Mouse (Mus musculus) intestine, postnatal 0 days (tissue): ENCODE results near the gene Ninl. TPM values are rescaled to one million over a fixed set of nuclear protein-coding genes. Genes with fewer than 3 reads are reported as not detected.

ENCODE experiments used
- ATAC-seq: fragments of 200-750 bp; cut with Nextera tagmentation; 2 replicates; pipeline ENCODE4 v1.8.0; 2017; ENCODE audit warnings: mild to moderate bottlenecking, moderate TSS enrichment, moderate library complexity
- H3K27ac ChIP-seq: fragments of 300-500 bp; sonication (generic); 2 replicates; pipeline ENCODE4 v1.5.1; 2014; ENCODE audit warnings: mild to moderate bottlenecking, low read depth, low read length, moderate library complexity
- H3K27me3 ChIP-seq: fragments of 300-500 bp; sonication (generic); replicated peaks from 2 replicates; pipeline ENCODE4 v1.6.1; 2014; ENCODE audit warnings: low read length, mixed read lengths; ENCODE audit not compliant: control insufficient read depth, insufficient read depth
- H3K36me3 ChIP-seq: fragments of 300-500 bp; sonication (generic); 2 replicates; pipeline ENCODE4 v1.6.1; 2014; ENCODE audit warnings: mild to moderate bottlenecking, moderate library complexity; ENCODE audit not compliant: control insufficient read depth, insufficient read depth
- H3K4me1 ChIP-seq: fragments of 300-500 bp; sonication (generic); replicated peaks from 2 replicates; pipeline ENCODE4 v1.6.1; 2014; ENCODE audit warnings: antibody characterized with exemption, low read length, mixed read lengths; ENCODE audit not compliant: control insufficient read depth, insufficient read depth
- H3K4me2 ChIP-seq: fragments of 300-500 bp; sonication (generic); replicated peaks from 2 replicates; pipeline ENCODE4 v1.6.1; 2014; ENCODE audit warnings: low read depth, mild to moderate bottlenecking, moderate library complexity
- H3K4me3 ChIP-seq: fragments of 300-500 bp; sonication (generic); 2 replicates; pipeline ENCODE4 v1.5.1; 2014; ENCODE audit warnings: low read depth, low read length
- H3K9ac ChIP-seq: fragments of 300-500 bp; sonication (generic); 2 replicates; pipeline ENCODE4 v1.6.1; 2014; ENCODE audit warnings: mild to moderate bottlenecking, low read depth, low read length
- H3K9me3 ChIP-seq: fragments of 300-500 bp; sonication (generic); 2 replicates; pipeline ENCODE4 v1.6.1; 2016; ENCODE audit warnings: mixed run types; ENCODE audit not compliant: control insufficient read depth
- CTCF ChIP-seq: sonication (generic); IDR thresholded peaks from 2 replicates; pipeline ENCODE4 v1.5.1; 2016; ENCODE audit warnings: low read depth, mild to moderate bottlenecking, control low read depth, antibody characterized with exemption, moderate library complexity
- WGBS: fragments of 180-500 bp; shearing (Covaris S2); extraction: QIAGEN DNeasy Blood & Tissue Kit; methylation state at CpG from one replicate; pipeline ENCODE4 v1.1.7; 2014; 5-methylcytosine and 5-hydroxymethylcytosine counted together
- polyA plus RNA-seq: library from polyadenylated mRNA; unstranded; fragments of >200 nt; fragmentation: Nextera tagmentation; extraction: Ambion mirVana; gene quantifications from 2 replicates; pipeline ENCODE4 v1.2.1, GENCODE M21; 2015

Gene Ninl
- polyA plus RNA-seq, 1 experiment from 2014 or later: 1.5 TPM

DNA sequence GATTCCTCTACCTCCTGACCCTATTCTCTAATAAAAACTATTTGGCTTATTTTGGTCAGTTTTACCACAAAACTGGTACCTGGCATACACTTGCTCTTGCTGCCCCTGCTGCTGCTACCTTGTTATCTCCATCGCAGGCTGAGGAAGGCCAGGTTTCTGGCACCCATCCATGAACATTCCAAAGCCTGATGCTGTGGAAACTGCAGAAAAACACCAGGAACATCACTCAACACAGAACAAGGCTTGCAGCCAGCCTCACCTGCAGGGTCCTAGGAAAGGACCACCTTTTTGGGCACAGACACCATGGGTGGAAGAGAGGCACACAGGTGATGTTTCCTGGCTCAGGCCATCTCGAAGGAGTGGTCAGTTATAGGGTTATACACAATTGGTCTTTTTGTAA lies 48.7 kb downstream of the Ninl start:
- ATAC-seq: no peak
- Histone ChIP-seq H3K4me3 (no peak overlapping the region), H3K27me3 (no peaks in the 10 kb centered on the region), H3K9ac (no peak overlapping the region), H3K27ac (no peak overlapping the region), H3K9me3 (no peaks in the 10 kb centered on the region), H3K4me2 (no peak overlapping the region), H3K36me3 (no peaks in the 10 kb centered on the region), H3K4me1 (no peaks in the 10 kb centered on the region)
- TF ChIP-seq CTCF: no peak
- 78% methylated on average over 2 of the region's 2 CpGs for WGBS

DNA sequence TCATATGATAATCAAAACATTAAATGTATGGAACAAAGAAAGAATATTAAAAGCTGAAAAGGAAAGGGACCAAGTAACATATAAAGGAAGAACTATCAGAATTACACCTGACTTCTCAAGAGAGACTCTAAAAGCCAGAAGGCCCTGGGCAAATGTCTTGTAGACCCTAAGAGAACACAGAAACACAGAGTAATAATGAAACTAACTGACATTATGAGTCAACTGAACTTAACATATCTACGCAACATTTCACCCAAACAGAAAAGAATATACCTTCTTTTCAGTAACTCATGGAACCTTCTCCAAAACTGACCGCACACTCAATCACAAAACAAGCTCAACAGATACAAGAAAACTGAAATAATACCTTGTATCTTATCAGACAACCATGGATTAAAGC lies 53.8 kb downstream of the Ninl start:
- 99% methylated on average over 2 of the region's 2 CpGs for WGBS
- no peak overlapping the region for H3K9ac ChIP-seq
- TF ChIP-seq CTCF: no peak

DNA sequence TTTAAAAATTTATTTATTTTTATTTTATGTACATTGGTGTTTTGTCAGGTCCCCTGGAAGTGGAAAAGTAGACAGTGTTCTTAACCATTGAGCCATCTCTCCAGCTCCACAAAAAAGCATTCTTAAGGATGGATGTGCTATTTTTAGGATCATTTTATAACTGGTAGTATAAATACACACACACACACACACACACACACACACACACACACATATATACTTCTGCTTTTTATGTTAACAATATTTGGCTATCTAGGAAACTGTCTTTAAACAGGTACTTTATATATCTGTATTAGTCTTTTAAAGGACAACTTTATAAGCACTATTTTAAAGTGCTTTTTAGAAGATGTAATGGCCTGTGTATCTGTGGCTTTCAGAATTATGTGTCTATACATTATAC lies 57.1 kb downstream of the Ninl start:
- H3K27ac ChIP-seq: no peak overlapping the region
- H3K4me3 ChIP-seq: no peak overlapping the region
- no peak overlapping the region for H3K4me2 ChIP-seq
- no peak for ATAC-seq
- H3K4me1 ChIP-seq: no peaks in the 10 kb centered on the region
- H3K9me3 ChIP-seq: no peaks in the 10 kb centered on the region
- no peak overlapping the region for H3K9ac ChIP-seq
- TF ChIP-seq CTCF: no peak
- no peaks in the 10 kb centered on the region for H3K27me3 ChIP-seq
- H3K36me3 ChIP-seq: no peaks in the 10 kb centered on the region

More for the DNA sequence above, 53.8 kb downstream of the Ninl start:
- ATAC-seq: no peak
- H3K4me1 ChIP-seq: no peaks in the 10 kb centered on the region
- H3K4me3 ChIP-seq: no peak overlapping the region
- H3K9me3 ChIP-seq: no peaks in the 10 kb centered on the region
- no peak overlapping the region for H3K27ac ChIP-seq
- H3K4me2 ChIP-seq: no peak overlapping the region
- no peaks in the 10 kb centered on the region for H3K27me3 ChIP-seq
- H3K36me3 ChIP-seq: no peaks in the 10 kb centered on the region

- H3K4me1 ChIP-seq: no peaks in the 10 kb centered on the region
- no peaks in the 10 kb centered on the region for H3K36me3 ChIP-seq
- H3K4me3 ChIP-seq: no peak overlapping the region
- no peak overlapping the region for H3K27ac ChIP-seq
- WGBS: 63% methylated on average over 7 of the region's 7 CpGs
- H3K27me3 ChIP-seq: no peaks in the 10 kb centered on the region
- no peak overlapping the region for H3K9ac ChIP-seq
- TF ChIP-seq CTCF: no peak
- no peak for ATAC-seq
- H3K4me2 ChIP-seq: no peak overlapping the region
- no peaks in the 10 kb centered on the region for H3K9me3 ChIP-seq
Observed at GRCm38 (mm10) chr2:150981524-150981923, 57.7 kb downstream of the Ninl start.

DNA sequence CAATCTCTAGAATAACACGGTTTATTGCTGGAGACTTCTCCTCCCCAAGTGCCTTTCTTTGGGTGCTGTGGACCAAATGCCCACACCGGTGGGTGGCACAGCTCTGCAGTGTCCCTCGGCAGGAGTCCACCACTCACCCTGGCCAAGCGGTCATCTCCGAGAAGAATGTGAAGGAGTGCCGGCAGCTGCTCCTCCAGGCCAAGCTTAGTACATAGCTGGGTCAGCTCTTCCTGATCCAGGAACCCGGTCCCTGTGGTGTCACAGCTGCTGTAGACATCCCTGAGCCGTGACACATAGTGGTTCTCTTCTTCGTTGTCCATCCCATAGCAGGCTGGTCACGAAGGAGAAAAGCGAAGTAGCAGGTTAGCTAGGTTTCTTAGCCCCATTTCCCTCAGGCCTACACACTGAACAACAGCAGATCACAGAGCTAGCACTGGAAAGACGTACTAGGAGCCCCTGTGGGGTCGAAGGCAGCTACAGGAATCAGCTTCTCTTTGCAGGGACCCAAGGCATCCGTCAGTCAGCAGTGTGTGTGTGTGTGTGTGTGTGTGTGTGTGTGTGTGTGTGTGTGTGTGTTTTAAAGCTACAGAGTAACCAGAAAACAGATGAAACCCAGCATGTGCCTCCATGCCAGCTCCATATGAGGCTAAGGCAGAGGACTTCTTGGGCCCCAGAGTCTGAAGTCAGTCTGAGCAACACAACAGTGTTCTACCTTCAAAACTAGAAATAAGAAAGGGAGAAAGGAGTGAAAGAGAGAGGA lies 59.1 kb downstream of the Ninl start:
- H3K4me3 ChIP-seq: no peak overlapping the region
- H3K9me3 ChIP-seq: no peaks in the 10 kb centered on the region
- H3K4me2 ChIP-seq: no peak overlapping the region
- H3K27me3 ChIP-seq: no peaks in the 10 kb centered on the region
- no peak for TF ChIP-seq CTCF
- H3K9ac ChIP-seq: no peak overlapping the region
- no peak for ATAC-seq
- H3K4me1 ChIP-seq: no peaks in the 10 kb centered on the region
- WGBS: 86% methylated on average over 14 of the region's 14 CpGs
- no peak overlapping the region for H3K27ac ChIP-seq
- no peaks in the 10 kb centered on the region for H3K36me3 ChIP-seq

- TF ChIP-seq CTCF: no peak
- Histone ChIP-seq H3K9me3 (no peaks in the 10 kb centered on the region), H3K27me3 (no peaks in the 10 kb centered on the region), H3K4me2 (no peak overlapping the region), H3K36me3 (no peaks in the 10 kb centered on the region), H3K4me3 (no peak overlapping the region), H3K27ac (no peak overlapping the region), H3K4me1 (no peaks in the 10 kb centered on the region), H3K9ac (no peak overlapping the region)
- ATAC-seq: no peak
- 84% methylated on average over 3 of the region's 3 CpGs for WGBS
Observed at GRCm38 (mm10) chr2:150978791-150979190, 60.4 kb downstream of the Ninl start.
